Mouse (Mus musculus) lung, postnatal 0 days (tissue): ENCODE results near the gene Sema4a.

ENCODE experiments used
- CTCF ChIP-seq: IDR thresholded peaks from 2 replicates; pipeline ENCODE4 v1.5.1; 2016; ENCODE audit warnings: antibody characterized with exemption, mild to moderate bottlenecking
- EP300 ChIP-seq: IDR thresholded peaks from 2 replicates; pipeline ENCODE4 v1.6.1; 2016; ENCODE audit warnings: antibody characterized with exemption, mild to moderate bottlenecking, control low read depth

GRCm38 (mm10) chr3:88479163-88479562 is 18.2 kb upstream of the Sema4a start:
- no peak for TF ChIP-seq CTCF
- TF ChIP-seq EP300, result no peak
